Mouse (Mus musculus): ENCODE data around the gene Clca3b.
A peak's percentile ranks its signal among the peaks of the same experiment; 100 is the strongest.
"Not testable (repeated sequence)": the region's sequence is repeated elsewhere in the genome, so short reads cannot be mapped to it uniquely, and the experiment has no call there.

The Clca3b gene

GRCm38 (mm10) chr3:144849014-144849556 lies at the start of gene Clca3b:
TSS of gene Clca3b (minus strand) at chr3:144849357.
- not testable (repeated sequence) for DNase-seq

GRCm38 (mm10) chr3:144897042-144897678 lies 48.0 kb upstream of the Clca3b start:
- DNase-seq: no peak

DNA sequence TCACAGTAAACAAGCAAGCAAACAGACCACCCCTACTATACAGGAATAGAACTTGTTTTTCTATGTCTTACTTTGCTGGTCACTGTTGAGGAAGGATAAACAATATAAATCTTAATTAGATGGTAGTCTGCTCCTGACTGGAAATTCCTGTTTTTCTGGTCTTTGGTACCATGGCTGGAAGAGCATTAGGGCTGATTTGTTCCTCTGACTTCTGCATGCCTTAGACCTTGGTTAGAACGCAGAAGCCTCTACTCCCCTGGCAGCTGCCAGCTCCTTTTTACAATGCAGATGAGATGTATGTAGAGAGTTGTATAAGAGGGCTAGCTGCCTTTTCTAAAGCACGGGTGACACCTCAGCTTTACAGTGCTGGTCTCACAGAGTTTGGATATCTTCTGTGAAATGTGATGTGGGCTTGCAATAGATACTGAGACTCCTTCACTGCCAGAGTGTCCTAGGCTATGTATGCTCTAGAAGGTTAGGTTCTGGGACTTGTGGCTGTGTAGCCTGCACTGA lies 41.1 kb upstream of the Clca3b start:
- DNase-seq: no peak

- no peak for DNase-seq
These were observed 37.8 kb upstream of the Clca3b start for GRCm38 (mm10) chr3:144886957-144887356.

- DNase-seq: not testable (repeated sequence)
These were observed 22.9 kb upstream of the Clca3b start for GRCm38 (mm10) chr3:144872012-144872411.

DNA sequence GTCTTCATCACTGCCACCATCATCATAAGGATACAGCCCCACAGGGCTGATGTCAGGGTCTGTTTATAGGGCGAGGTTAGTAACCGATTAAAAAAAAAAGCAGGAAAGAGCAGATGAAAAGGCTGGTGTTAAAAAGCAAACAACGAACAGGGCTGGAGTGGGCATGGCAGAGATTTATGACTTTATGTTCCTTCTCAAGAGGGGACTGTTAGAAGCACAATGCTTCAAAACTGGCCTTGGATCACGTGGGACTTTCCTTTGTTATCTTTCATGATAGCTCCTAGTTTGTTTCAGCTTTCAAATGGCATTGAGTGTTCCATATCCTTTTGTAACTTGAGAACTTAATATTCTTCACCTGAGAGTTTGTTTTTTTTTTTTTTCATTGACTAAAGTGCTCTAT lies 427 bp upstream of the Clca3b start:
- DNase-seq: no peak

DNA sequence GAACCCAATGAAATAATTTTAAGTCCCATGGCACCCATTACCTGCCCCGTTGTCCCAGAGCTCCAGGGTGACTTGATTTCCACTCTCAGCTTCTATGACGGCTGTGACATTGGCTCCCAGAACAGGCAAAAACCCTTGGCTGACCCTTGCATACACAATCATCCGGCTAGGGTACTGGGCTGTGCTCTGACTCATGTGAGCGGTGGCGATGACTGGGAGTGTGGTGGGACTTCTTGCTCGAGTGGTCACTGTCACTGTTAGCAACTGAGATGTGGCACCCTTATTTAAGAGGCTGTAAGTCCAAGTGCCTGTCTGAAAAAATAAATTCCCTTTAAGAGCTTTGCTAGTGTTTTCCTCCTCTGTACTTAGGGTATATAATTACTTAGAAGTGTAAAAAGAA lies 21.9 kb downstream of the Clca3b start:
- no peak for DNase-seq

DNA sequence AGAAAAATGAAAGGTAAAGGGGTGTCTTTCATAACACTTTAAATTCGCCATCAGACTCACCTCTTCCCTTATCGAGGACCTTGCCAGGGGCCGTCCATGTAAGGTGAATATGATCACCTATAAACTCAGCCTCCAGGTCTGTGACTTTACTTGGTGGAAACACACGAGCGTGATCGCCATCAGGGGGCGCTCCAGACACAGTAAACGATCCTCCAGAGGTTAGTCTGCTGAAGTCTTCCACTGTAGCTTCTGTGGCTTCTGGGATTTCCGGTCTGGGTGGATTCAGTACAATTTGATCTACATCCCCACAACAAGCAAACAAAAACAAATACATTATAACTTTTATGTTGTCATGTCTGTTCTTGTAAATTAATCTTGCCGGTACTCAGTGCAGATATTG lies 24.0 kb downstream of the Clca3b start:
- peak; percentile 82 for DNase-seq

GRCm38 (mm10) chr3:144823331-144823730 lies 25.8 kb downstream of the Clca3b start:
- no peak for DNase-seq

- no peak for DNase-seq
These were observed 28.5 kb downstream of the Clca3b start for GRCm38 (mm10) chr3:144820632-144821031.

DNA sequence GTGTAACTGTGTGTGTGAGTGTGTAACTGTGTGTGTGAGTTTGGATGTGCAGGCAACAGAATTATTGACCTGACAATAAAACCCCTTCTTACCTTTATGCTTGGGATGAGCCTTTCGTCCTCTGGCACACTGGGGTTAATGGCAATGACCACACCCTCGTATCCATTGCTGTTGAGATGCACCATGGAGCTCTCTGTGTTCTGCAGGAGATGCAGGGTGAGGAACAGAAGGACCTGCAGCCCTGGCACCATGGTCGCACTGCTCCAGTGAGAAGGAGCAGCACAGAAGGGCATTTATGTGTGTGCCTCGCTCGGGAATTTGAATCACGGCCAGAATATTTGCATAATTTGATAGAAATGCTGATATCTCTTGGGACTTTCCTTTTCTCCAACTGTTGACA lies 29.9 kb downstream of the Clca3b start, which contains the start of gene Clca3a2:
Gene Clca3a2, minus strand, starts transcription at position 276 of the 400 bp plus-strand sequence.
- not testable (repeated sequence) for DNase-seq

DNA sequence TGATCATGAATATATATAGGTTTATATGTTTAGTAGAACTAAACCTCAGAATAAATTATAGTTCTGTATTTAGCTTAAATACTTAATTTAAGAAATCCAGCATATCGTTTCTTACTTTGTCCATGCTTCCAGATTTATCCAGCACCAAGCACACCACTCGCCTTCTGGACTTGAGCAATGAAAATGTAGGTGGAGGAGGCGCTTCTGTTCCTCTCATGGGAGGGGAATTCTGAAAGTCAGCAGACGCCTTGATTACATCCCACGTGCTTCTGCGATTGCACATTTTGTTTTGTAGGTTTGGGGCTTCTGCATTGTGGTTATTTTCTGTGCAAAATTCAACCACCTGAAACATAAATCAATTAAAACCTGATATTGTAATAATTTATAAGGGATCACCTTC lies 35.8 kb downstream of the Clca3b start:
- not testable (repeated sequence) for DNase-seq

DNA sequence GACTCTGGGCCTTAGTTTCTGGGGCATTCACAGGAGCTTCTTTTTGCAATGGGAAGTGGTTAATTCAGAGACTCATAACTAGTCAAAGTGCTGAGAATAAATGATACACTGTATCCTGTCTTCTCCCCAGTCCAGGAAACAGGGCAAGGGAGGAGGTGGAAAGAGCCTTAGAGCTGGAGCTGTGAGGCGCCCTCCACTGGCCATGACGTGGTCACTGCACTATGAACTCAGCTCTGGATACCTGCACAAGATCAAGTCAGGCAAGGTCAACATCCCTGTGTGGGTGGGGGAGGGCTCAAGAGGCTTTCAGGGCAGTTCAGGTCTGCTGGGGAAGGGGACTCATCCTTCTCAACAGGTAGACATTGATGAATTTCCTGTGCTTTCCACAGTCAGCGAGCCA lies 37.3 kb downstream of the Clca3b start:
- DNase-seq: no peak

DNA sequence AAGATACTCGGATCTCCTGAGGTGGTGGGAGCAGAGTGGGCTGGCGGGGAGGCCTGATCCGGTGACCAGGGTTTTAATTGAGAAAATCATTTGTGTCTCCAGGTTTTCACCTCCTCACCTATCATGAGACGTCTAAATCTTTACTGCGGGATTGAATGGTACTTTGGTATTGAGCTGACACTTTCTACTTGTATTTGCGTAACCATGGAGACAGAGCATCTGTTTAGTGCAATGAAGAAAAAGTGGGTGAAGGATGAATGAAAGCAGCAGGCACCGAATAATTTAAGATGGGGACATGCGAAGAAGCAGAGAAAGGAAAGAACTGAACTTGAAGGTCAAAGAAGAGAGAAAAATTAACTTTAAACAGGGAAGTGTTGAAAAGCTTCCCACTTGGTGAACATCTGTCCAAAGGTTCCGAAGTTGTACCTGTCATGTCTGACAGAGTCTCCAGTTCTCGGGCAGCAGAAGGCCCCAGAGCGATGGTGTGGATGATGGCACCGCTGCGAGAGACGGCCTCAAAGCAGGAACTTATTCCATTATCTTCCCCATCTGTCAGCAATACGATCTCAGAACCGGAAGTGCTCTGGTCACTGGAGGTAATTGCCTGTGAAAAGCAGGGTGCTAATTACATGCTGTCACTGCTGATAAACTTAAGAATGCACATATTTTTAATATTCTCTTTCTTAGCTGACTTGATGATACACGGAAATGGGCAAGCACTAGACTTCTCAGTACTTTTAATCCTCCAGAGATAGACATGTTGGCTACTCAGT lies 40.8 kb downstream of the Clca3b start:
- DNase-seq: not testable (repeated sequence)

- DNase-seq: not testable (repeated sequence)
These were observed 42.5 kb downstream of the Clca3b start for GRCm38 (mm10) chr3:144806626-144807025.

DNA sequence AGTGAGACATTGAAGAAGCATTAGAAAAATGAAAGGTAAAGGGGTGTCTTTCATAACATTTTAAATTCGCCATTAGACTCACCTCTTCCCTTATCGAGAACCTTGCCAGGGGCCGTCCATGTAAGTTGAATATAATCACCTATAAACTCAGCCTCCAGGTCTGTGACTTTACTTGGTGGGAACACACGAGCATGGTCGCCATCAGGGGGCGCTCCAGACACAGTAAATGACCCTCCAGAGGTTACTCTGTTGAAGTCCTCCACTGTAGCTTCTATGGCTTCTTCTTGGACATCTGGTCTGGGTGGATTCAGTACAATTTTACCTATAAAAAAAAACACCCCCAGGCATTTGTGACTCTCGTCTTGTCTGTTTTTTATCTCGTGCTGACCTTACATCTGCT lies 47.3 kb downstream of the Clca3b start:
- DNase-seq: peak; percentile 35

DNA sequence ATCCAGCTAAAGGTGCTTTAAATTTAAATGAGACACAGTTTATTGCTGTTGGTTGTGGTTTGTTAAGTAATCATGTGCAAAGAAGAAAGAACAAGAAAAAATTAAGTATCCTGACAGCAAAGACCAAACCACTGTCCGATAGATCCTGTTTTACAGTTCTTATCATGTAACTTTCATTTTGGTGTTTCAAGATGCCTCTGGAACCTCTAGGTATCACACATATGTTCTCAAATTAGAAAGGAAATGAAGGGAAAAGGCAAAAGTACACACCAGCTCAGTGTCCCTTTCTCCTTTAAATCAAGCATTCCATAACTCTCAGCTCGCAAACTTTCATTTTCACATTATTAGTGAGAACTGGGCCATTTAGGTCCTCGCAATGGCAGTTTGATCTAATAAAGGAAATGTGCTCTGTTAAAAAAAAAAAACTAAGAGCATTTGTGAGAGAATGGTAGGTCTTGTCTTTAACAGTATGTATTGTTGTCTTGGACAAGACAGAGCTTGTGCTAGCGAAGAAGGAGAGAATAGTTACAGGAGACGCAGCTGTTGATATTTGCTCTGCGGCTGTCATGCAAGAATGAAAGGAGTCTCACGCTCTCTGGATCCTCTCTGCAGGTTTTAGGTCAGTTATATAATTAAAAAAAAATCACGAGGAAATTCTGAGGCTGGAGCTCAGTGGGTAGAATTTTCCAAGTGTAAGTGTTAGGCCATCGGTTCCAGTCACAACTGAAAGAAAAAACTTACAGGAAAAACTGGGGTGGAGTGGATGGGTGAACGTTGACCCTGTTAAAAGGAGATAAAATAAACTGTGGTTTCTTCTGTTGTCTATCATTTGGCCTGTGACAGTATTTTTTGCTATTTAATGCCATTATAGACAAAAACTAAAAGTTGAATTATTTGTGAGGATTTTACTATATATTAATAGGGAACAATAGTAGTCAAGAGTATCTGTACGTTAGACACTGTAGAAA lies 63.7 kb downstream of the Clca3b start:
- no peak for DNase-seq

Data from lung, postnatal 14 days (tissue).